Mouse (Mus musculus) mouse embryonic stem cell (cell line): Measurements from ENCODE around the gene Cspg4.

Experiments
- in situ Hi-C, 2 experiments: fragments of 300-500 bp; cut with MboI; formaldehyde crosslinking; loops; 1 replicate in 1 of 2; 3 replicates in 1 of 2; pipeline ENCODE4 v1.14.3; 2019 to 2020; ENCODE audit warnings: low sequenced_read_pairs in 2 of 2, low pct_unique_long_range_greater_than_20kb in 1 of 2, mixed read lengths in 1 of 2; ENCODE audit not compliant: unreplicated experiment in 1 of 2

Cspg4 gene

DNA sequence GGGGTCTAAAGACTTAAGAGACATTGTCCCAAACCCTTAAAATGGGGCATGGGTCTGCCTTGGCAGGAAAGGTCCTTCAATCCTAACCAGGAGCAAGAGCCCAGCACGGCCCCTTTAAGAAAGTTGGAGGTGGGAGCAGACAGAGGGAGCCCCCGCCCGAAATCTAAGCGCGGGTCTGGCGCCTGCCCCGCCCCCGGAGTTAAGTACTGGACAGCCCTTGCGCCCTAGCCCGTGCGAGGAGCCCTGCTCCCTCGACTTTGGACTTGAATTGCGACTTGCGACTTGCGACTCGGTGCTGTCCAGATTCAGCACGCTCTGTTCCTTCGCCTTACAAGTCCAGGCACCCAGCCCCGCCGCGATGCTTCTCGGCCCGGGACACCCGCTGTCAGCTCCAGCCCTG is at the start of gene Cspg4:
Gene Cspg4, plus strand, starts transcription at position 202 of the 400 bp plus-strand sequence.
- in situ Hi-C loops: no loop called here

DNA sequence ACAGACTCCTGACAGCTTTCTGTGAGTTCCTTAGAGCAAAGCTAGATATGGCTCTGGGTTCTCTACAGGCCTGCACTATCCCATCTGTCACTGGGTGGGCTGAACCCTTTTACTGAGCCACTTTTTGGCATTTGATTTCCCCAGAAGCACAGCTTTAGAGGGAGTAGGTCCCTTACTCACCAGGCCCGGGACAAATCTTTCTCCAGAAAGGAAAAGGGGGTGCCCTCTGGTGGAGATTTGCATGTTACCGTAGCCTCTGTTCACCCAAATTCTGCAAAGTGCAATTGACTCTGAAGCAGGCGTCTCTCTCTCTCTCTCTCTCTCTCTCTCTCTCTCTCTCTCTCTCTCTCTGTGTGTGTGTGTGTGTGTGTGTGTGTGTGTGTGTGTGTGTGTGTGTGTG is 39.9 kb upstream of the Cspg4 start:
- in situ Hi-C loops: no loop called here

DNA sequence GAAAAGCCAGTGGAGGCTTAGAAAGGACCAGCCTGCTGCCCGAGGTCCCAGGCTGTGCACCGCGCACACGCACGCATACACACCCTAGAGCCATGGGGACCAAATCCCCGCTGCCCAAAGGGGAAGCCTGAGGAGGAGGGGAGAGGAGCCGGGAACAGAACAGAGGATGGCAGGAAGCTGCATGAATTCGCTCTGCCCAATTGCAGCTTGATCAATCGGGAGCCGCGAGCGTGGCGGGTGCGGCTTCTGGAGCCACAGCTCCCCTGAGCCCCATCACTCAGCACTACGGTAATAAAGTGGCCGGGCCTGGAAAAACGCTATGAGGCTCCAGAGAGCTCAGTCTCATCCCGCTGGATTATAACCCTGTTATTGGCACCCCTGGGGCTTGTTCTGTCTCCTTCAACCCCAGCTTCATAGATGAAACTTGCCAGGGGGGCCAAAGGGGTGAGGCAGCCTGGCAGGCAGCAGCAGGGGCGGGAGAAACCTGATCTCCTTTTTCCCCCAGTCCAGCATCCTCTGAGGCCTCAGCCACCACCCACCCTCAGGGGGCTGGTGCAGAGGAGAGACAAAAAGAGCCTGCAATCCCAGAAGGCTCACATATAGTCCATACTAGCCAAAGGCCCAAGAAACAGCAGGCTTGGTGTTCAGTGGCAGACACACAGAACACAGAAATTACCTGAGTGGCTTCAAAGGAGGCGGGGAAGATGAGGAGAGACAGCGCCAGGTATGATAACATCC is 39.2 kb upstream of the Cspg4 start:
- in situ Hi-C loops: no loop called here

DNA sequence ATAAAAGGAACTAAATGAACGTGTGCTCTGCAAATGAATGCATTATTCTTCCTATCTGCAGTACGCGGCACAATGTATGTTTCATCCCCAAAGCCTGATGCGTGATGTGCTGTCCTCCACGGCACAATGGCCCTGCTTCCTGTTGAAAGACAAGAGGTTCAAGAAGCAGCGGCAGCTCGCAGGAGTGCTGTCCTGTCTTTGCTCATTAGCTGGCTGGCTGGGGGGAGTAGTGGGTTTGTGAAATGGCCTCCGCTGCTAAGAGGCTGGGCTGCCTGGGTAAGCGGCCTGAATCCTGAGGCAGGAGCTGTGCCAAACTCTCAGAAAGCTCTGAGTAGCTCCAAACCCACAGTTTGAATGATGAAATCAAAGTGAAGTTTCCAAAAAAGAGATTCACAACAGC is 36.7 kb upstream of the Cspg4 start:
- in situ Hi-C loops: no loop called here

DNA sequence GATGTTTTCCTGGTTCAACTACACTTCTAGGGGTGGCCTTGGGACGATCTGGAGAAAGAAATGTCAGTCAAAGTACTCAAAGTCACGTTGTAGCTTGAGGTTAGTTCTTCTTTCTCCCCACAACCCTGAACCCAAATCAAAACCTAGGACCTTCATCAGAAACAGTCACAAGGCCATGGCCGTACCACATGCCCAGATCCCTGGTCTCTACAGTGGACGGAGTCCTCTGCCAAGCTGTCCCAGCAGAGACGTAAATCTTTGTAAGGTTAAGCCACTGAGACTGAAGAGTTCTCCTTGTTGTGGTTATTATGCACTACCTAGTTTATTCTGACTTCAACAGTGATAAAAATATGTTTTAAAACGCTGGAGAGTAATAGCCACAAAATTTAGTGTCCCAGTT is 36.0 kb upstream of the Cspg4 start:
- in situ Hi-C loops: no loop called here

DNA sequence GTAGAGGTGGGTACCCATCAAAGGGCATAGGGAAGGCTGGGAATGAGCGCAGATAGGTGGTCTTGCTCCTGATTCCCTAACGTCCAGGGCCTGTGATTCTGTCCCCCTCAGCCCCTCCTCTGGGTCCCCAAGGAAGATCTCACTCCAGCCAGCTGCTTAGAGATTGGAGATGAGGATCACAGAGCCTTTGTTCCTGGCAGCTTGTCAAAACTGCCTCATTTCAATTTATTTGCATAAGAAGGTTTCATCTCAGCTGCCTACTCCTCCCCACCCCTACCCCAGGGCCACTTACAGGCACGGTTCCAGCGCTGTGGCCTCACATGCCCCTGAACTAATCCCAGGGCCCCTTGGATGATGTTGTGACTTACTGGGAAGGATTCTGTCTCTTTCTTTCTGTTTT is 34.7 kb upstream of the Cspg4 start:
- in situ Hi-C loops: no loop called here

DNA sequence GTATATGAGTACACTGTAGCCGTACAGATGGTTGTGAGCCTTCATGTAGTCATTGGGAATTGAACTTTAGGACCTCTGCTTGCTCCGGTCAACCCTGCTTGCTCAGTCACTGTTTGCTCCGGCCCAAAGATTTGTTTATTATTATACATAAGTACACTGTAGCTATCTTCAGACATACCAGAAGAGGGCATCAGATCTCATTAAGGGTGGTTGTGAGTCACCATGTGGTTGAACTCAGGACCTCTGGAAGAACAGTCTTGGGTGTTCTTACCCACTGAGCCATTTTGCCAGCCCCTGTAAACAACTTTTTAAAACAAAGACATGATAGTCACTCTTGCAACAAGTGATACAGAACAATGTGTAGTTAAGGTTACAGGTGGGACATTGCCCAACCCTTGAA is 32.9 kb upstream of the Cspg4 start:
- in situ Hi-C loops: no loop called here

DNA sequence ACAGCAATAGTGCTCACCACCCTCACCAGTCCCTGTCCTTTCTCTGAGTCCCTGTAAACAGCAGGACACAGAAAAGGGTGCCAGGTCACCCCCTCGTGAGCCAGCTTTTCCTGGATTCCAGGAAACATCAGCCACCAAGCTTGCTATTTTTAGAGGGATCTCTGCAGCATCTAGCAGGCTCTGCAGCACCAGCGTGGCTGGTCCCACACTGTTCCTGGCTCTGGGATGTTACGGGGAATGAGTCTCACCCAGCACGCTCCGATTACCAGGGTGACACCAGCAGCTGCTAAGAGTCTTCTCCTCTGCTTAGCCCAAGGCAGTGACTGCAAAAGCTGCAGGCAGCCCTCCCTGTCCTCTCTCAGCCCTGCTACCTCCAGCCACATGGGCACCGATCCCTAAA is 31.9 kb upstream of the Cspg4 start:
- in situ Hi-C loops: no loop called here

DNA sequence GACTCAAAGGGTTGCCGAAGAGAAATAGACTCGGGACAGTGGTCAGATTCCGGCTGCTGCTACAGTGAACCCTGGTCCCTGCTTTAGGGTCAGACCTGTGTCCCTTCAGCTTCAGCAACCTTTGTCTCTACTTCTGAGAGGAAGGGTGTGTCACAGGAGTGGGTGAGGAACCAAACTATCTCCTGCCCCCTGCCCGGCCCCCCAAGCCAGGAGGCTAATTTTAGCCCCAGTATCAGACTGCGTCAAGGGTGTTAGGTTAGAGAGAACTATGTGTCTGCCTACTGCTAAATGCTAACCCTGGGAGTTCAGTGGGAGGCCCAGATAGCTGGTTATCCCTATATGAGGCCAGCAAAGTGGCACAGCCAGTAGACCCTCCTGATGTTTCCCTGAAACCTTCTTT is 29.7 kb upstream of the Cspg4 start:
- in situ Hi-C loops: no loop called here

DNA sequence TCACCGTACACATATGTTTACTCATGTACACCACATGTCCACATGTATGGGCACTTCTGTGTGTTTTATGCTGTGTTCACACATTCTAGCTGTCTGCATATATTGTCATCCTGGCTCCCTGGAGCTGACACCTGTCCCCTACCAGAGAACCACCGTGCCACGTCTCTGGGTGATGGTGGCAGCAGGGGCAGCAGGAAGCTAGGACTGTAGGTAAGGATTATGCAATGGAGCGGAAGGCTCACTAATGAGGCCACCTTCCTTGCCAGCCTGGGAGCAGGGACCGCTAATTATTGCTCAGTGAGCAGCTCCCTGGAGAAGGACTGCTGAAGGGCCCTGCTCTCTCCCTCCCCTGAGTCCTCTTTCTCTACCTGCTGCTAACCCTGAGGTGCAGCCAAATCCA is 24.1 kb upstream of the Cspg4 start:
- in situ Hi-C loops: no loop called here

DNA sequence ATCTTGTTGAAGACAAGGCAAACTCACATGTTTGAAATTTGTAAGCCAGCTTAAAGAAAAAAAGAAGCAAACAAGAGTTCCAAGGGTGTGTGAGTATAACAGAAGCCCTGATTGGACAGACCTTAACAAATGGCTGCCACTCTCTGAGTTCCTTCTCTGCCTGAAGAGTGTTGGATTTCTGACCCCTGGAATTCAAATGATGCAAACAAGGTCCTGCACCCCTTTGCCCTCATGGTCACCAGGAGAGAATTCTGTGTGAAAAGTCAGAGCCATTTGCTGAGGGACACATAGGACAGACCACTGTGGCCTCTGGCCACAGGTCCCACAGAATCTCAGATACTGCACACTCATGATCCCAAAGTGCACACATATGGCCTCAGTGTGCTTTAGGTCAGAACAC is 23.0 kb upstream of the Cspg4 start:
- in situ Hi-C loops: no loop called here

DNA sequence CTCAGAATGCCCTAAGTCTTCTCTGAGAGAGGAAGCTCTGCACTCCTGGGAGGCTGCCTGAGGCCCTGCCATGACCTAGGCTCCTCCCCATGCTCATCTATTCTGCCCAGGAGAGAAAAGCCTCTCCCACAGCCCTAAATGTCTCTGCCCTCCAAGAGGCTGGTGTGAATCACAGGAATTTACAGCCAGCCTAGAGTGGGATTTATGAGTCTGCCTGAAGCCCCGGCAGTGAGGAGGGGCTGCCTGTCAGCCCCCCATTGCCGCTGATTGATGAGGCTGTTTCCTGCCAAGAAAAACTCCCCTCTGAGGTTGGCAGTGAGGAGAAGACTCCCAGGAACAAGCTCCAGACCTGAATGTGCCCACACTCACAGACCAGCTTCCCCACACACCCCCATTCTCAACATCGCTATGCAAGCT is 22.5 kb upstream of the Cspg4 start:
- in situ Hi-C loops: no loop called here

DNA sequence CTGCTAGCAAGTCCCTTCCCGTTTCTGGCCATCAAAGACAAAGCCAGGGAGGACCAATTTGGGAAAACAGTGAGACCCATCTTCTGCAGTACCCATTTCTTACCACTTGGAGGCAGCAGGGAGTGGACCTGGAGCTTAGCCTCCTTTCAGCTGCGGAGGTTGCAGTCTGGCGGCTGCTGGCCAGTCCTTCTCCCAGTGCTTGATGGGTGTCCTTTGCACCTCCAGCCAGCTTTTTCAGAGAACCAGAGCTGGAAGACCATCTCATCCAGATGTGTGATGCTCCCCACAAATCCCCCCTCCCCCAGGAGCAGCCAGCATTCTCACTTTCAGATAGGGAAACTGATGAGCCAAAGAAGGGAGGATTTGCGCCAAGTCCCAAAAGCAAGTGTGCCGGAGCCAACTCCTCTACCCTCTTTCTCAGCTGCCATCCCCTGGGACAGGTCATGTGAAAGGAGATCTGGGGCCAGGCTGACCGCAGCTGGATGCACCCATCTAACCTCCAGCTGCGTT is 21.1 kb upstream of the Cspg4 start:
- in situ Hi-C loops: no loop called here

DNA sequence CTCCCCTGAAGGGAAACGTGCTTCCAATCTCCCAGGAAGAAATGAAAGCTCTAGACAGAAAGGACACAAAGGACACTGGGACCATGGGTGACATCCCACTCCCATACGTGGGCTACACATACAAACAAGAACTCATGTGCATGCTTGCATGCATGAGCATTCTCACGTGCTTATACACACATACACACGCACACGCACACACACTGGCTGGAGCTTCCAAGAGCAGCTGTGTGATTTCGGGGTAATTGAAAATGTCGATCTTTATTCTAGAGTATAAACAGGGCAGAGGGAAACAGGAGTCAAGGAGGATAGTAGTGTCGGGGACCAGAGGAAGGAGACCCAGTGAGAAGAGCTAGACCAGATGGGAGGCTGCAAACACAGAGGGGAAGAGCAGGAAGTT is 20.2 kb upstream of the Cspg4 start:
- in situ Hi-C loops: no loop called here

DNA sequence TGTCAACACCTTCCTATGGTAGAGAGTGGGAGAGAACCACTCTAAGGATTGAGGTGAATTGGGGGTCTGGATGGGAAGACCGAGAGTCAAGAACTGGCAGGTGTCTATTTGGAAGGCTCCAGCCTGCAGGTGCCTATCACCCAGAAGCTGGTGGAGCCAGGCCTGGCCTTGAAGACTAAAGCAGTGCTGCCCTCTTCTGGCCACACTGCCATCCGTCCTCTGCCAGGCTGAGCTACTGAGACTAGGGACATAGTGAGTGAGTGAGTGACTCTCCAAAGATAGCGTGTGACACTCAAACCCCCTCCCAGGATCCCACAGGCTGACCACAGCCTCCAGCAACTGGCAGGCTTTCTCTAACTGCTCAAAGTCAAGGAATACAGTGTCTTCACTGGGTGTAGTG is 17.3 kb upstream of the Cspg4 start:
- in situ Hi-C loops: no loop called here

DNA sequence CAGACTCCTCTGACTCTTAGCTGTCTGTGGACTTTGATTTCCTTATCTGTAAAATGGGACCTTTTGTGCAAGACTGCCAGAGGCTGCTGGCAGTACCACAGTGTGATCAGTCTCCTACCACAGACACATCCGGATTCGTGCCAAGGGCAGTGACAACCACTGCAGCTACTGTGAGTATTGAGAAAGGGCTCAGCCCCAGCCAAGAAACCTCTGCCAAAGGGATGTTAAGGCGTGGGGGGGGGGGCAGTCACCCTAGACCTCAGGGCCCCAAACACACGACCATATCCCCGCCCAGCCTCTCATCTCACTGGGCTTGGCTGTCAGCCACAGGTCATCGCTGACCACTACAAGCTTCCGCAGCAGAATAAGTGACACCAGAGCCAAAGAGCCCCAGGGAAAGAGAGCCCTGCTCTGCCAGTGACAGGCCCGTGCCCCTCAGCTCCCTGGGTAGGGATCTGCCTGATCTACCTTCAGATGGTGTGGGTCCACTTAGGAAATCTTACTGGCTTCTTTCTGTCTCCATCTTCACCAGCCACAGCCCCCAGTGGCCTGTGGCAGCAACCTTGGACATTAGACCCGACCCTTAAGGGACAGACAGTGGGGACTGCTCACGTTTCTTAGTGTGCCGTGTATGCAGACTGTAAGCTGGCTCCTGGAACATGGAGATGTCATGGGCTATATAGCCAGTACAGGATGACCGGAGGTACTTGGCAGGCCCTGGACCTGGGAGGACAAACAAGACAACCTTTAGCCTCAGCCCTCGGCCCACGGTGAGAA is 14.5 kb upstream of the Cspg4 start:
- in situ Hi-C loops: no loop called here

DNA sequence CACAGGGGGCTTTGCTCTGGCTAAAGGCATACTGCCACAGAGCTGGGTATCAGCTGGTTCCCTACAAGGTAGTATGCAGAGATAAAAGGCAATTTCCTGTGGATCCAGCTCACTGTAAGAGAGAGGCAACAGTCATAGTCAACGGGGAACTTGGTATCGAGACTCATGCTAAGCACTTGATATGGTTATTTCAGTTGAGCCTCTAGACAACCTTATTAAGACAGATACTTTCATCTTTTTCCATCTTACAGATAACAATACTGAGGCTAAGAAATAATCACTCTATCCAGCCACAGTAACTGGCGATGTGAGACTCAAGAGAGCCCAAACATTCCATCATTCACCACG is 14.0 kb upstream of the Cspg4 start:
- in situ Hi-C loops: no loop called here

DNA sequence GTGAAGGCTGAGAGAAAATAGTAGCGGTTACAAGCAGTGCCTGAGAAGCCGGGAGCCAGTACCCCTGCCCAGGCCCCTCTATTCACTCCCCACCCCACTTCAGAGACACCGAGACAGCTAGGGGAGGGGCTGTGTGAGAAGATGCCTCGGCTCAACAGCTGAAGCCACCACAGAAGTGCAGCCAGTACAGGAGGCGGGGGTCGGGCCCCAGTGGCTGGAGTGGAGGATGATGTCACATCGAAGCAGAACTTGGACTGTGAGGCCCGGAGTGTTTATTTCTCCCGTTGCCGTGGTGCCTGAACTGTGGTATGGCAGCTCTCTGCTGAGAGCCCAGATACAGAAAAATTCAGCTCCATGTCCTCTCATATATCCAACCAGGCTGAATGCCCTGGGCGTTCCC is 13.1 kb upstream of the Cspg4 start:
- in situ Hi-C loops: no loop called here

DNA sequence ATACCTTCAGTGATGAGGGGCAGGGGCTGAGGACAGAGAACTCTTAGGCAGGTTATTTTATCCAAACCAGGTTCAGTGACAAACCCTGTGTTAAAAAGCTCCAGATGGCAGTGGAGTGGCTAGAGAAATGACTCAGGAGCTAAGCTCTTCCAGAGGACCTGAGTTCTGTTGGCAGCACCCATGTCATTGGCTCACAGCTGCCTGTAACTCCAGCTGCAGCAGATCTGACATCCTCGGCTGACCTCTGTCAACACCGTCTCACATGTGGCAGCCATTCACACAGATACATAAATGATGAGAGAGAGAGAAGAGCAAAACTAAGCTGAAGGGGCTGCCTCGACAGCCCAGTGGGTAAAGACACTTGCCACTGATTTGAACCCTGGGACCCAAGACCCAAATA is 7.4 kb upstream of the Cspg4 start:
- in situ Hi-C loops: no loop called here

DNA sequence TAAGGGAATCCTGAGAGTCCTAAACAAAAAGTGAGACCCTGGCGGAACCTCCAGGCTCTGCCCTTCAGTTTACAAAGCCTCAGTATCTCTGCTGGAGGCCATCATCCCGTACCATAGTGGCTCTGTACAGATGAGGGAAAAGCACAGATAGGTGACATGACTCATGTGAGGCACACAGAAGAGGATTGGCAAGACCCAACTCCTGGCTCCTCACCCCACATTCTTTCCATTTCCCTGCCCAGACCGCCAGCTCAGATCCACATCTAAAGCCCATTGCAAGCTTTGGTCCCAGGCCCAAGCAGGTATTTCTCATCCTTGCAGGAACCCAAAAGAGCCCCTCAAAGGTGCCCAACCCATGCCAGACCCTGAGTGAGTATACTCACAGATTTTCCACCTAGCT is 4.8 kb upstream of the Cspg4 start:
- in situ Hi-C loops: no loop called here
